Mouse (Mus musculus) lung, embryonic 14.5 days (tissue): ENCODE data around the gene Eif4e1b. TPM values are rescaled to one million over a fixed set of nuclear protein-coding genes. Genes with fewer than 3 reads are reported as not detected.

Experiments
- ATAC-seq: fragments of 200-750 bp; cut with Nextera tagmentation; 2 replicates; pipeline ENCODE4 v1.8.0; 2017; ENCODE audit warnings: mild to moderate bottlenecking, moderate TSS enrichment, moderate library complexity; ENCODE audit not compliant: insufficient read depth
- DNase-seq: peaks from one replicate; pipeline ENCODE4 v3.0.0-alpha.2; 2015
- H3K27ac ChIP-seq: fragments of 300-500 bp; sonication (generic); 2 replicates; pipeline ENCODE4 v1.5.1; 2014; ENCODE audit warnings: low read depth, mild to moderate bottlenecking, moderate library complexity
- H3K27me3 ChIP-seq: fragments of 300-500 bp; sonication (generic); 2 replicates; pipeline ENCODE4 v1.6.1; 2014; ENCODE audit warnings: low read length, control low read depth; ENCODE audit not compliant: insufficient read depth
- H3K36me3 ChIP-seq: fragments of 300-500 bp; sonication (generic); 2 replicates; pipeline ENCODE4 v1.6.1; 2014; ENCODE audit warnings: control low read depth; ENCODE audit not compliant: insufficient read depth
- H3K4me1 ChIP-seq: fragments of 300-500 bp; sonication (generic); 2 replicates; pipeline ENCODE4 v1.6.1; 2014; ENCODE audit warnings: antibody characterized with exemption, control low read depth; ENCODE audit not compliant: insufficient read depth
- H3K4me2 ChIP-seq: fragments of 300-500 bp; sonication (generic); 2 replicates; pipeline ENCODE4 v1.6.1; 2014; ENCODE audit warnings: mild to moderate bottlenecking
- H3K4me3 ChIP-seq: fragments of 300-500 bp; sonication (generic); 2 replicates; pipeline ENCODE4 v1.5.1; 2014; ENCODE audit warnings: low read depth, low read length
- H3K9ac ChIP-seq: fragments of 300-500 bp; sonication (generic); 2 replicates; pipeline ENCODE4 v1.6.1; 2014
- H3K9me3 ChIP-seq: fragments of 300-500 bp; sonication (generic); 2 replicates; pipeline ENCODE4 v1.6.1; 2016; ENCODE audit warnings: low read depth, low read length, control low read depth
- CTCF ChIP-seq: IDR thresholded peaks from 2 replicates; pipeline ENCODE4 v1.5.1; 2016; ENCODE audit warnings: antibody characterized with exemption, low read depth
- WGBS: fragments of 180-500 bp; shearing (Covaris S2); extraction: QIAGEN DNeasy Blood & Tissue Kit; methylation state at CpG from one replicate; pipeline ENCODE4 v1.1.7; 2014; 5-methylcytosine and 5-hydroxymethylcytosine counted together
- polyA plus RNA-seq: library from polyadenylated mRNA; unstranded; fragments of >200 nt; fragmentation: Nextera tagmentation; extraction: Ambion mirVana; gene quantifications from 2 replicates; pipeline ENCODE4 v1.2.1, GENCODE M21; 2014

Gene Eif4e1b
- polyA plus RNA-seq, 1 experiment from 2014 or later, result not detected

- no peaks in the 10 kb centered on the region for H3K36me3 ChIP-seq
- no peak overlapping the region for H3K9ac ChIP-seq
- no peak overlapping the region for H3K27ac ChIP-seq
- H3K4me1 ChIP-seq, result peaks cover 3% of the 10 kb centered on the region; the same call in 1 of the 2 replicates
- H3K27me3 ChIP-seq, result peaks cover 28% of the 10 kb centered on the region
- ATAC-seq, result no peak
- H3K9me3 ChIP-seq, result no peaks in the 10 kb centered on the region
- peak; percentile 24 for DNase-seq
- no peak overlapping the region for H3K4me3 ChIP-seq
- no peak overlapping the region for H3K4me2 ChIP-seq
- WGBS, result 33% methylated on average over 12 of the region's 12 CpGs
- TF ChIP-seq CTCF, result no peak
Measured at GRCm38 (mm10) chr13:54754169-54755080, 29.4 kb upstream of the Eif4e1b start.

- H3K4me1 ChIP-seq, result peaks cover 3% of the 10 kb centered on the region; the same call in 1 of the 2 replicates
- H3K9ac ChIP-seq, result no peak overlapping the region
- no peak for TF ChIP-seq CTCF
- no peak for DNase-seq
- peaks cover 26% of the 10 kb centered on the region for H3K27me3 ChIP-seq
- H3K36me3 ChIP-seq, result no peaks in the 10 kb centered on the region
- no peak overlapping the region for H3K27ac ChIP-seq
- H3K9me3 ChIP-seq, result no peaks in the 10 kb centered on the region
- no peak for ATAC-seq
- WGBS, result 16% methylated on average over 9 of the region's 9 CpGs
- no peak overlapping the region for H3K4me2 ChIP-seq
- no peak overlapping the region for H3K4me3 ChIP-seq
Measured at GRCm38 (mm10) chr13:54755201-54755830, 28.5 kb upstream of the Eif4e1b start.

- H3K27ac ChIP-seq, result no peak overlapping the region
- WGBS, result 85% methylated on average over 8 of the region's 8 CpGs
- H3K4me3 ChIP-seq, result no peak overlapping the region
- no peak overlapping the region for H3K9ac ChIP-seq
- DNase-seq (no peak), ATAC-seq (no peak)
- H3K4me1 ChIP-seq, result peaks cover 3% of the 10 kb centered on the region; the same call in 1 of the 2 replicates
- no peaks in the 10 kb centered on the region for H3K36me3 ChIP-seq
- peaks cover 20% of the 10 kb centered on the region for H3K27me3 ChIP-seq
- no peak for TF ChIP-seq CTCF
- H3K4me2 ChIP-seq, result no peak overlapping the region
- no peaks in the 10 kb centered on the region for H3K9me3 ChIP-seq
Measured at GRCm38 (mm10) chr13:54756156-54756712, 27.6 kb upstream of the Eif4e1b start.

- H3K4me2 ChIP-seq, result peak overlapping the region; percentile 63
- peaks cover 3% of the 10 kb centered on the region; the same call in 1 of the 2 replicates for H3K4me1 ChIP-seq
- no peak overlapping the region for H3K27ac ChIP-seq
Measured at GRCm38 (mm10) chr13:54757093-54757830, 26.5 kb upstream of the Eif4e1b start.

GRCm38 (mm10) chr13:54758045-54758755 is 25.6 kb upstream of the Eif4e1b start:
- peak; percentile 94 for ATAC-seq
- H3K4me1 ChIP-seq, result peaks cover 3% of the 10 kb centered on the region; the same call in 1 of the 2 replicates
- H3K9me3 ChIP-seq, result no peaks in the 10 kb centered on the region
- DNase-seq, result peak; percentile 97
- H3K27me3 ChIP-seq, result peaks cover 24% of the 10 kb centered on the region
- H3K27ac ChIP-seq, result no peak overlapping the region
- H3K36me3 ChIP-seq, result no peaks in the 10 kb centered on the region
- TF ChIP-seq CTCF, result peak; percentile 85
- H3K9ac ChIP-seq, result no peak overlapping the region
- peak overlapping the region; percentile 63 for H3K4me2 ChIP-seq
- under 1% methylated on average over 43 of the region's 43 CpGs for WGBS
- H3K4me3 ChIP-seq, result peak overlapping the region; percentile 28

More at GRCm38 (mm10) chr13:54757093-54757830, 26.5 kb upstream of the Eif4e1b start:
- DNase-seq (no peak), ATAC-seq (no peak)
- H3K27me3 ChIP-seq, result peaks cover 20% of the 10 kb centered on the region
- H3K36me3 ChIP-seq, result no peaks in the 10 kb centered on the region
- 36% methylated on average over 10 of the region's 10 CpGs for WGBS
- no peak for TF ChIP-seq CTCF
- no peaks in the 10 kb centered on the region for H3K9me3 ChIP-seq
- H3K9ac ChIP-seq, result no peak overlapping the region
- H3K4me3 ChIP-seq, result peak overlapping the region; percentile 28
